Mouse (Mus musculus) testis, adult 2 months (tissue): Measurements from ENCODE around the gene Pik3ip1. TPM values are rescaled to one million over a fixed set of nuclear protein-coding genes. Genes with fewer than 3 reads are reported as not detected.

Experiments
- H3K27ac ChIP-seq: fragments of 200-500 bp; 2 replicates; pipeline ENCODE4 v1.5.1; 2012; ENCODE audit warnings: low read depth, low read length; ENCODE audit not compliant: control insufficient read depth, insufficient read depth
- H3K27me3 ChIP-seq: fragments of 200-500 bp; 2 replicates; pipeline ENCODE4 v1.6.1; 2012; ENCODE audit warnings: mild to moderate bottlenecking, low read length, moderate library complexity; ENCODE audit not compliant: control insufficient read depth, insufficient read depth
- H3K36me3 ChIP-seq: fragments of 200-500 bp; 2 replicates; pipeline ENCODE4 v1.6.1; 2012; ENCODE audit warnings: mild to moderate bottlenecking, low read length; ENCODE audit not compliant: control insufficient read depth, insufficient read depth
- H3K4me1 ChIP-seq: fragments of 200-500 bp; 2 replicates; pipeline ENCODE4 v1.6.1; 2012; ENCODE audit warnings: low read length; ENCODE audit not compliant: control insufficient read depth, insufficient read depth
- H3K4me3 ChIP-seq: fragments of 200-500 bp; 2 replicates; pipeline ENCODE4 v1.5.1; 2012; ENCODE audit warnings: low read depth, mild to moderate bottlenecking, low read length, moderate library complexity, mixed read lengths; ENCODE audit not compliant: control insufficient read depth
- CTCF ChIP-seq: fragments of 200-500 bp; IDR thresholded peaks from 2 replicates; pipeline ENCODE4 v1.5.1; 2012; ENCODE audit warnings: low read depth, mild to moderate bottlenecking, inconsistent platforms, low read length, moderate library complexity; ENCODE audit not compliant: control insufficient read depth, insufficient read depth, insufficient replicate concordance
- POLR2A ChIP-seq: fragments of 200-500 bp; IDR thresholded peaks from 2 replicates; pipeline ENCODE4 v1.6.1; 2012; ENCODE audit warnings: low read depth, mild to moderate bottlenecking, inconsistent platforms, low read length, moderate library complexity; ENCODE audit not compliant: control insufficient read depth
- polyA plus RNA-seq: library from polyadenylated mRNA; depleted of rRNA; stranded (reverse); fragments of >200 nt; gene quantifications from 2 replicates; pipeline ENCODE4 v1.2.3, GENCODE M21; 2012

The Pik3ip1 gene
- polyA plus RNA-seq, 1 experiment: 146 TPM

GRCm38 (mm10) chr11:3289302-3289802, 40.8 kb upstream of the Pik3ip1 start:
- no peaks in the 10 kb centered on the region for H3K27me3 ChIP-seq
- TF ChIP-seq POLR2A (no peak), CTCF (no peak)

GRCm38 (mm10) chr11:3289803-3290639, 40.2 kb upstream of the Pik3ip1 start:
- H3K36me3 ChIP-seq: no peaks in the 10 kb centered on the region
- H3K27ac ChIP-seq: peak overlapping the region; percentile 88
- TF ChIP-seq CTCF (peak; percentile 52), POLR2A (peak; percentile 32)
- H3K4me1 ChIP-seq: peaks cover 18% of the 10 kb centered on the region
- peak overlapping the region; percentile 87 for H3K4me3 ChIP-seq
- no peaks in the 10 kb centered on the region for H3K27me3 ChIP-seq

More at GRCm38 (mm10) chr11:3289302-3289802, 40.8 kb upstream of the Pik3ip1 start:
- peak overlapping the region; percentile 87 for H3K4me3 ChIP-seq
- peak overlapping the region; percentile 88 for H3K27ac ChIP-seq
- no peaks in the 10 kb centered on the region for H3K36me3 ChIP-seq
- H3K4me1 ChIP-seq: peaks cover 18% of the 10 kb centered on the region

- TF ChIP-seq CTCF (no peak), POLR2A (no peak)
- peak overlapping the region; percentile 87 for H3K4me3 ChIP-seq
- peak overlapping the region; percentile 51; the same call in 1 of the 2 replicates for H3K27ac ChIP-seq
- H3K36me3 ChIP-seq: no peaks in the 10 kb centered on the region
- peaks cover 18% of the 10 kb centered on the region for H3K4me1 ChIP-seq
- H3K27me3 ChIP-seq: no peaks in the 10 kb centered on the region
Measured at GRCm38 (mm10) chr11:3290640-3291310, 39.4 kb upstream of the Pik3ip1 start.

- H3K27me3 ChIP-seq: no peaks in the 10 kb centered on the region
- peaks cover 18% of the 10 kb centered on the region for H3K4me1 ChIP-seq
- no peaks in the 10 kb centered on the region for H3K36me3 ChIP-seq
- H3K27ac ChIP-seq: no peak overlapping the region
- TF ChIP-seq POLR2A (no peak), CTCF (no peak)
- H3K4me3 ChIP-seq: no peak overlapping the region
Measured at GRCm38 (mm10) chr11:3291311-3292061, 38.7 kb upstream of the Pik3ip1 start.

- Histone ChIP-seq H3K4me1 (peaks cover 18% of the 10 kb centered on the region), H3K4me3 (no peak overlapping the region), H3K27me3 (no peaks in the 10 kb centered on the region), H3K36me3 (no peaks in the 10 kb centered on the region), H3K27ac (no peak overlapping the region)
- TF ChIP-seq POLR2A: no peak
- TF ChIP-seq CTCF: no peak
Measured at GRCm38 (mm10) chr11:3292062-3292421, 38.2 kb upstream of the Pik3ip1 start.

- H3K27ac ChIP-seq: no peak overlapping the region
- H3K27me3 ChIP-seq: no peaks in the 10 kb centered on the region
- peaks cover 18% of the 10 kb centered on the region for H3K4me1 ChIP-seq
- H3K4me3 ChIP-seq: peak overlapping the region; percentile 20; the same call in 1 of the 2 replicates
- no peaks in the 10 kb centered on the region for H3K36me3 ChIP-seq
- TF ChIP-seq POLR2A (no peak), CTCF (no peak)
Measured at GRCm38 (mm10) chr11:3292711-3293249, 37.4 kb upstream of the Pik3ip1 start.
